Mouse (Mus musculus): ENCODE data around the gene Efna1.

Gene Efna1

GRCm38 (mm10) chr3:89228180-89228549 is 52.8 kb downstream of the Efna1 start:
- no peak for TF ChIP-seq GATA4 (IDR thresholded peaks at IDR 0.05; ENCODE audit: insufficient replicate concordance, low read length)

DNA sequence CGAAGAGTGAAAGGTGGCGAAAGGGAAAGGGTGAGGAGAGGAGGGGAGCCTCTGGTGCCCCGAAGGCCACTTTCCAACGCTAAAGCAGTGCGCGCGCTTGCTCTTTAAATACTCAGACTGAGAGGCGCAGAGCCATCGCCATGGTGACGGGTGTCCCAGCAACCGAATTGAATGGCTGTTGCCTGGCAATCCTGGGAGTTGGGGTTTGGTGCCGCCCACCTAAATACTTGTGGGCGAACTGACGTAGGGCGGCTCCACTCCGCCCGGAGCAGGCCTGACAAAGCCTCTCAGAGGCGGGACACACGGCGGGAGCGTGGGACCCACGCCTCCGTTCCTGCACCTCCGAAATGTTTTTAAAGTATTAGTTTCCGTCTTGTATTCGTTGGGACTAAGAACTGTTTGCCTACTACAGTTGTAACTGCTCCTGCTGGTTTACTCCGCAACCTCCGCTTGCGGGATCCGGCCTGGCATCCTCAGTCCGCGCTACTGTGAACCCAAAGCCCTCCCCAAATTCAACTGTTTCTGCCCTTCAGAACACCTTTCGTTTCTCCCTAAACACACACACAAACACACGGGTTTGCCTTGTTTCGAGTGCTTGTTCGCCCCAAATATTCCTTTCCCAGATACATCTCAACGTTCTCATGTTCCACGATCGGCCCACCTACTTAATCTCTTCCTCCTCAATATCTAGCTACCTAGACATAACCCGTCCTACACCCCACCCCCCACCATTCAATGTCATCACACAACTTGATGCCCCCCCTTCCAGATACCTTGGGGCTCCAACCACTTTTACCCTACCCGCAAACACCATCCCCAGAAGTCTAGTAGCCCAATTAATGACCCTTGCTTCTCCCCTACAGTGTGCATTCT is 53.4 kb downstream of the Efna1 start:
- TF ChIP-seq GATA4 (IDR thresholded peaks at IDR 0.05; ENCODE audit: insufficient replicate concordance, low read length) = no peak

- no peak for TF ChIP-seq GATA4 (IDR thresholded peaks at IDR 0.05; ENCODE audit: insufficient replicate concordance, low read length)
Measured at GRCm38 (mm10) chr3:89226900-89227299, 54.0 kb downstream of the Efna1 start, which contains the start of gene Mtx1. Gene Mtx1 (minus strand): TSS chr3:89227088.

- no peak for TF ChIP-seq GATA4 (IDR thresholded peaks at IDR 0.05; ENCODE audit: insufficient replicate concordance, low read length)
Measured at GRCm38 (mm10) chr3:89226361-89226760, 54.6 kb downstream of the Efna1 start.

DNA sequence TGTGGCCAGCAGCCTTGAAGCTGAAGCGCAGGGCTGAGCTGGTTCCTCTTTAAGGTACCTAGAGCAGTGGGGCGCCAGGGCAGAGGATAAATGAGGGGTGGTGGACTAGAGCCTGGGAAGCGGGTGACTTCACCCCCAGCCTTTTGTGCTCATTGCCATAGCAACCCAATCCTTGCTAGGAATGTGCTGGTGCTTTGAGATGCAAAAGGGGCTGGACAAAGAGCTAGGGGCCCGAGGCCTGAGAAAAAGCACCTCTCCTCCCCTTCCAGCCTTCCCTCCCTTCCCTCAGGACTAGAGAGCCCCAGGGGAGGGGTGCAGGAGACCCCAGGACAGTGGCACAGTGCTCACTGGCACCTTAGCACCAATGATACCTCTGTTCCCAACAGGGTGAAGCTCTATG is 55.0 kb downstream of the Efna1 start:
- no peak for TF ChIP-seq GATA4 (IDR thresholded peaks at IDR 0.05; ENCODE audit: insufficient replicate concordance, low read length)

DNA sequence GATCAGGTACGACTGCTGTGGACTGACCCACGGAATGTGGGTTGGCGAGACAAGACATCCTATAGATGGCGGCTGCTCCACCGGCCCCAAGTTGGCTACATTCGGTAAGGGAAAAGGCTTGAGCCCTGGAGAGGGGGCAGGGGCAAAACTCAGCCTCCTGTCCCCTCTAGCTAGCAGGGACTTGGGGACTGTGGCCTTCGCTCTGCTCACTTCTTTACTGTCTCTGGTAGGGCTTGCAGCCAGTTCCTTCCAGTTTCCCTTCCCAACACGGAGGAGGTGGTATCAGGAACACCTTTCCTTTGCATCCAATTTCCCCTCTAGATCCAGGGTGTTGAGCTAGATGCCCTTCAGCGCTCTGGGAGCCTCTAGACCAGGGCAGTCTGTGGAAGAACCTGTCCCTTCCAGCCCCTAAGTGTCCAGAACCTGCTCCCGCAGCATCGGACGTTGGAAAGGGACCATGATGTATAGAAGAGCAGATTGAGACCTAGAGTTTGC is 55.6 kb downstream of the Efna1 start:
- no peak for TF ChIP-seq GATA4 (IDR thresholded peaks at IDR 0.05; ENCODE audit: insufficient replicate concordance, low read length)

DNA sequence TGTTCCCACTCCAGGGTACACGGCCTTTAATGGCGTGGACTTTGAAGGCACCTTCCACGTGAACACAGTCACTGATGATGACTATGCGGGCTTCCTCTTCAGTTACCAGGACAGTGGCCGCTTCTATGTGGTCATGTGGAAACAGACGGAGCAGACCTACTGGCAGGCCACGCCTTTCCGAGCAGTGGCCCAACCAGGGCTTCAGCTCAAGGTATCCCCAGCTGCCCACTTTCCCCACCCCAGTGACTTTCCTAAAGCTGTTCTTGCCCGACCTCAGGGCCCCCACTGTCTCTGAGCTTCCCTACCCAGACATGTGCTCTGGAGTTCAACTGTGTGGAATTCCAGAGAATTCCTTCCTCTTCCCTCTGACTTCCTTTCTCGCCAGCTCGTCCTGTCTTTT is 56.1 kb downstream of the Efna1 start:
- TF ChIP-seq GATA4 (IDR thresholded peaks at IDR 0.05; ENCODE audit: insufficient replicate concordance, low read length) = no peak
